Mouse (Mus musculus) neural tube, embryonic 15.5 days (tissue): Measurements from ENCODE around the gene Fubp3. TPM values are rescaled to one million over a fixed set of nuclear protein-coding genes. Genes with fewer than 3 reads are reported as not detected.

ENCODE experiments used
- ATAC-seq: fragments of 200-750 bp; cut with Nextera tagmentation; 2 replicates; pipeline ENCODE4 v1.8.0; 2017; ENCODE audit warnings: mild to moderate bottlenecking, moderate TSS enrichment, moderate library complexity; ENCODE audit not compliant: low FRiP score
- H3K27ac ChIP-seq: fragments of 300-500 bp; sonication (generic); replicated peaks from 2 replicates; pipeline ENCODE4 v1.5.1; 2015; ENCODE audit warnings: mild to moderate bottlenecking, inconsistent platforms
- H3K27me3 ChIP-seq: fragments of 300-500 bp; sonication (generic); replicated peaks from 2 replicates; pipeline ENCODE4 v1.6.1; 2015; ENCODE audit warnings: inconsistent platforms
- H3K36me3 ChIP-seq: fragments of 300-500 bp; sonication (generic); 2 replicates; pipeline ENCODE4 v1.6.1; 2015; ENCODE audit warnings: inconsistent platforms
- H3K4me1 ChIP-seq: fragments of 300-500 bp; sonication (generic); 2 replicates; pipeline ENCODE4 v1.6.1; 2015; ENCODE audit warnings: inconsistent platforms
- H3K4me2 ChIP-seq: fragments of 300-500 bp; sonication (generic); 2 replicates; pipeline ENCODE4 v1.6.1; 2015; ENCODE audit warnings: inconsistent platforms, mild to moderate bottlenecking, moderate library complexity
- H3K4me3 ChIP-seq: fragments of 300-500 bp; sonication (generic); replicated peaks from 2 replicates; pipeline ENCODE4 v1.5.1; 2015; ENCODE audit warnings: mild to moderate bottlenecking, inconsistent platforms
- H3K9ac ChIP-seq: fragments of 300-500 bp; sonication (generic); replicated peaks from 2 replicates; pipeline ENCODE4 v1.6.1; 2015; ENCODE audit warnings: mild to moderate bottlenecking, inconsistent platforms
- H3K9me3 ChIP-seq: fragments of 300-500 bp; sonication (generic); replicated peaks from 2 replicates; pipeline ENCODE4 v1.6.1; 2016; ENCODE audit warnings: inconsistent platforms
- WGBS: fragments of 180-500 bp; shearing (Covaris S2); methylation state at CpG from one replicate; pipeline ENCODE4 v1.1.7; 2015; ENCODE audit warnings: mixed read lengths; 5-methylcytosine and 5-hydroxymethylcytosine counted together
- polyA plus RNA-seq: library from polyadenylated mRNA; unstranded; fragments of >200 nt; fragmentation: Nextera tagmentation; extraction: Ambion mirVana; gene quantifications from 2 replicates; pipeline ENCODE4 v1.2.1, GENCODE M21; 2015

Gene Fubp3
- polyA plus RNA-seq, 1 experiment from 2014 or later: 44.9 TPM

- ATAC-seq: peak; percentile 46; the same call in 1 of the 2 replicates
- H3K9ac ChIP-seq: peak overlapping the region; percentile 98
- H3K27me3 ChIP-seq: peaks cover 19% of the 10 kb centered on the region
- H3K4me1 ChIP-seq: peaks cover 20% of the 10 kb centered on the region
- 0 out of 2 replicates have a peak, but pooled peaks cover 2% of the 10 kb centered on the region for H3K36me3 ChIP-seq
- 3% methylated on average over 39 of the region's 41 CpGs for WGBS
- H3K4me3 ChIP-seq: peak overlapping the region; percentile 100
- no peaks in the 10 kb centered on the region for H3K9me3 ChIP-seq
- H3K27ac ChIP-seq: peak overlapping the region; percentile 90
- H3K4me2 ChIP-seq: peak overlapping the region; percentile 95
Measured at GRCm38 (mm10) chr2:31572915-31573635, 624 bp downstream of the Fubp3 start.

- Histone ChIP-seq H3K9ac (no peak overlapping the region), H3K36me3 (peaks cover 27% of the 10 kb centered on the region), H3K9me3 (no peaks in the 10 kb centered on the region), H3K27me3 (no peaks in the 10 kb centered on the region), H3K4me1 (no peaks in the 10 kb centered on the region; the same call in 1 of the 2 replicates), H3K4me3 (no peak overlapping the region), H3K27ac (no peak overlapping the region), H3K4me2 (no peak overlapping the region)
- no peak for ATAC-seq
- WGBS: 58% methylated on average over 2 of the region's 2 CpGs
Measured at GRCm38 (mm10) chr2:31581617-31582016, 9.2 kb downstream of the Fubp3 start.

- ATAC-seq: no peak
- Histone ChIP-seq H3K4me2 (no peak overlapping the region), H3K36me3 (peaks cover 33% of the 10 kb centered on the region), H3K4me3 (no peak overlapping the region), H3K4me1 (no peaks in the 10 kb centered on the region), H3K27ac (no peak overlapping the region), H3K27me3 (no peaks in the 10 kb centered on the region), H3K9ac (no peak overlapping the region), H3K9me3 (no peaks in the 10 kb centered on the region)
- WGBS: 89% methylated on average over 9 of the region's 9 CpGs
Measured at GRCm38 (mm10) chr2:31591799-31592484, 19.5 kb downstream of the Fubp3 start.

GRCm38 (mm10) chr2:31607555-31607954 lies 35.1 kb downstream of the Fubp3 start:
- peaks cover 52% of the 10 kb centered on the region for H3K27me3 ChIP-seq
- no peak overlapping the region for H3K9ac ChIP-seq
- no peak overlapping the region for H3K4me3 ChIP-seq
- H3K36me3 ChIP-seq: peaks cover 72% of the 10 kb centered on the region
- 94% methylated on average over 1 of the region's 1 CpGs for WGBS
- no peak overlapping the region for H3K27ac ChIP-seq
- 0 out of 2 replicates have a peak, but pooled peaks cover 6% of the 10 kb centered on the region for H3K4me1 ChIP-seq
- no peak overlapping the region for H3K4me2 ChIP-seq
- ATAC-seq: no peak
- H3K9me3 ChIP-seq: no peaks in the 10 kb centered on the region

- Histone ChIP-seq H3K9me3 (no peaks in the 10 kb centered on the region), H3K27me3 (peaks cover 68% of the 10 kb centered on the region), H3K4me2 (no peak overlapping the region), H3K4me1 (0 out of 2 replicates have a peak, but pooled peaks cover 6% of the 10 kb centered on the region), H3K36me3 (peaks cover 80% of the 10 kb centered on the region), H3K4me3 (no peak overlapping the region), H3K27ac (no peak overlapping the region), H3K9ac (no peak overlapping the region)
- 4% methylated on average over 7 of the region's 7 CpGs for WGBS
- peak; percentile 79 for ATAC-seq
Measured at GRCm38 (mm10) chr2:31609859-31610261, 37.4 kb downstream of the Fubp3 start.

- ATAC-seq: no peak
- 0 out of 2 replicates have a peak, but pooled peaks cover 6% of the 10 kb centered on the region for H3K4me1 ChIP-seq
- H3K27ac ChIP-seq: no peak overlapping the region
- H3K9me3 ChIP-seq: no peaks in the 10 kb centered on the region
- H3K9ac ChIP-seq: no peak overlapping the region
- WGBS: 40% methylated on average over 4 of the region's 4 CpGs
- no peak overlapping the region for H3K4me2 ChIP-seq
- peaks cover 66% of the 10 kb centered on the region for H3K27me3 ChIP-seq
- peaks cover 80% of the 10 kb centered on the region for H3K36me3 ChIP-seq
- no peak overlapping the region for H3K4me3 ChIP-seq
Measured at GRCm38 (mm10) chr2:31610922-31611321, 38.5 kb downstream of the Fubp3 start.

- no peak overlapping the region for H3K4me2 ChIP-seq
- H3K27ac ChIP-seq: no peak overlapping the region
- H3K9me3 ChIP-seq: no peaks in the 10 kb centered on the region
- H3K4me1 ChIP-seq: 0 out of 2 replicates have a peak, but pooled peaks cover 6% of the 10 kb centered on the region
- peaks cover 62% of the 10 kb centered on the region for H3K27me3 ChIP-seq
- 66% methylated on average over 8 of the region's 8 CpGs for WGBS
- H3K4me3 ChIP-seq: no peak overlapping the region
- ATAC-seq: no peak
- H3K9ac ChIP-seq: no peak overlapping the region
- peaks cover 77% of the 10 kb centered on the region for H3K36me3 ChIP-seq
Measured at GRCm38 (mm10) chr2:31611400-31611799, 38.9 kb downstream of the Fubp3 start.

GRCm38 (mm10) chr2:31612627-31613026 lies 40.2 kb downstream of the Fubp3 start:
- H3K9me3 ChIP-seq: no peaks in the 10 kb centered on the region
- no peak overlapping the region for H3K4me3 ChIP-seq
- no peak for ATAC-seq
- peaks cover 70% of the 10 kb centered on the region for H3K36me3 ChIP-seq
- no peak overlapping the region for H3K9ac ChIP-seq
- no peak overlapping the region for H3K4me2 ChIP-seq
- H3K4me1 ChIP-seq: 0 out of 2 replicates have a peak, but pooled peaks cover 6% of the 10 kb centered on the region
- peaks cover 55% of the 10 kb centered on the region for H3K27me3 ChIP-seq
- no peak overlapping the region for H3K27ac ChIP-seq
- 78% methylated on average over 6 of the region's 6 CpGs for WGBS

GRCm38 (mm10) chr2:31613781-31614180 lies 41.3 kb downstream of the Fubp3 start:
- no peak for ATAC-seq
- Histone ChIP-seq H3K4me2 (no peak overlapping the region), H3K4me3 (no peak overlapping the region), H3K27me3 (peaks cover 54% of the 10 kb centered on the region), H3K9ac (no peak overlapping the region), H3K4me1 (peaks cover 12% of the 10 kb centered on the region), H3K9me3 (no peaks in the 10 kb centered on the region), H3K36me3 (peaks cover 63% of the 10 kb centered on the region), H3K27ac (no peak overlapping the region)
- WGBS: 88% methylated on average over 7 of the region's 7 CpGs

GRCm38 (mm10) chr2:31618484-31619161 lies 46.2 kb downstream of the Fubp3 start:
- Histone ChIP-seq H3K9me3 (no peaks in the 10 kb centered on the region), H3K9ac (no peak overlapping the region), H3K4me2 (no peak overlapping the region), H3K4me3 (no peak overlapping the region), H3K27me3 (peaks cover 43% of the 10 kb centered on the region), H3K27ac (no peak overlapping the region), H3K4me1 (peaks cover 7% of the 10 kb centered on the region), H3K36me3 (peaks cover 31% of the 10 kb centered on the region)
- WGBS: 55% methylated on average over 14 of the region's 14 CpGs
- ATAC-seq: no peak

- no peak overlapping the region for H3K9ac ChIP-seq
- no peak overlapping the region for H3K4me2 ChIP-seq
- peaks cover 26% of the 10 kb centered on the region for H3K36me3 ChIP-seq
- H3K27me3 ChIP-seq: peaks cover 42% of the 10 kb centered on the region
- no peaks in the 10 kb centered on the region for H3K9me3 ChIP-seq
- H3K4me3 ChIP-seq: no peak overlapping the region
- no peak overlapping the region for H3K27ac ChIP-seq
- peaks cover 7% of the 10 kb centered on the region for H3K4me1 ChIP-seq
- WGBS: 80% methylated on average over 6 of the region's 6 CpGs
- no peak for ATAC-seq
Measured at GRCm38 (mm10) chr2:31619208-31619607, 46.8 kb downstream of the Fubp3 start.
